Mouse (Mus musculus) mouse trophoblast stem cell (cell line): ENCODE measurements around the gene Rgs3.

Experiments
- in situ Hi-C, 2 experiments: fragments of 300-500 bp; cut with MseI, MboI; formaldehyde crosslinking; loops; 2 replicates in 1 of 2; 3 replicates in 1 of 2; pipeline ENCODE4 v1.15.1; 2025

Rgs3 gene

GRCm38 (mm10) chr4:62723795-62724194 is 164.1 kb downstream of the Rgs3 start:
- in situ Hi-C loops, result no loop called here

GRCm38 (mm10) chr4:62726282-62726937 is 166.8 kb downstream of the Rgs3 start:
- in situ Hi-C loops, result no loop called here

- in situ Hi-C loops, result no loop called here
Observed at GRCm38 (mm10) chr4:62727541-62728303, 168.1 kb downstream of the Rgs3 start.

- in situ Hi-C loops, result no loop called here
Observed at GRCm38 (mm10) chr4:62728471-62728870, 168.8 kb downstream of the Rgs3 start.

GRCm38 (mm10) chr4:62729191-62729590 is 169.5 kb downstream of the Rgs3 start:
- in situ Hi-C loops, result no loop called here

GRCm38 (mm10) chr4:62729941-62730340 is 170.3 kb downstream of the Rgs3 start:
- in situ Hi-C loops, result no loop called here

GRCm38 (mm10) chr4:62730861-62731260 is 171.2 kb downstream of the Rgs3 start:
- in situ Hi-C loops, result no loop called here

- in situ Hi-C loops, result no loop called here
Observed at GRCm38 (mm10) chr4:62731531-62732063, 171.9 kb downstream of the Rgs3 start.

GRCm38 (mm10) chr4:62732096-62732495 is 172.4 kb downstream of the Rgs3 start:
- in situ Hi-C loops, result no loop called here

- in situ Hi-C loops, result no loop called here
Observed at GRCm38 (mm10) chr4:62732840-62733239, 173.2 kb downstream of the Rgs3 start.

GRCm38 (mm10) chr4:62733938-62734337 is 174.3 kb downstream of the Rgs3 start:
- in situ Hi-C loops, result no loop called here

GRCm38 (mm10) chr4:62735291-62735690 is 175.6 kb downstream of the Rgs3 start:
- in situ Hi-C loops, result no loop called here

- in situ Hi-C loops, result no loop called here
Observed at GRCm38 (mm10) chr4:62735878-62736277, 176.2 kb downstream of the Rgs3 start.

- in situ Hi-C loops, result no loop called here
Observed at GRCm38 (mm10) chr4:62736421-62736820, 176.8 kb downstream of the Rgs3 start.

- in situ Hi-C loops, result no loop called here
Observed at GRCm38 (mm10) chr4:62736904-62737303, 177.3 kb downstream of the Rgs3 start.

- in situ Hi-C loops, result no loop called here
Observed at GRCm38 (mm10) chr4:62737983-62738695, 178.5 kb downstream of the Rgs3 start.

GRCm38 (mm10) chr4:62738996-62739395 is 179.3 kb downstream of the Rgs3 start:
- in situ Hi-C loops, result no loop called here

GRCm38 (mm10) chr4:62739591-62739990 is 179.9 kb downstream of the Rgs3 start:
- in situ Hi-C loops, result no loop called here

- in situ Hi-C loops, result no loop called here
Observed at GRCm38 (mm10) chr4:62740282-62741054, 180.8 kb downstream of the Rgs3 start.

GRCm38 (mm10) chr4:62741055-62741453 is 181.4 kb downstream of the Rgs3 start:
- in situ Hi-C loops, result no loop called here

- in situ Hi-C loops, result no loop called here
Observed at GRCm38 (mm10) chr4:62741601-62742000, 182.0 kb downstream of the Rgs3 start.
